In genomic region chr3:8051167-8051566, GRCm38 (mm10) we compare ENCODE assay signal across 17 mouse cellular contexts.
DNase-seq lines count a peak whose midpoint lies in the region; ATAC-seq and TF ChIP-seq lines count a peak whose summit lies in the region.
"Had no signal": no experiment of that assay in that cellular context is flagged by ENCODE, and none has a peak within 500 bp of the region (broad histone marks: within the 10 kb centered on the region; RNA-seq: fewer than 3 reads in every experiment).

No protein-coding gene starts in this region.

- ATAC-seq in intestine, postnatal 0 days, result no peak

- no peak for TF ChIP-seq CTCF in intestine, postnatal 0 days (IDR thresholded peaks at IDR 0.05; ENCODE audit: low read depth)

- H3K36me3 ChIP-seq in intestine, postnatal 0 days (ENCODE audit: control insufficient read depth, insufficient read depth), result no peaks in the 10 kb centered on the region
- H3K36me3 ChIP-seq in embryonic facial prominence, embryonic 10.5 days (replicated peaks), result no peaks in the 10 kb centered on the region
- H3K36me3 ChIP-seq: hindbrain, embryonic 15.5 days; stomach, embryonic 15.5 days had no signal

- intact Hi-C loops in left cerebral cortex, postnatal 4 days (cut with DNase I), result no loop called here

- H3K9me3 ChIP-seq in intestine, postnatal 0 days (ENCODE audit: control insufficient read depth), result no peaks in the 10 kb centered on the region
- H3K9me3 ChIP-seq in embryonic facial prominence, embryonic 10.5 days, result no peaks in the 10 kb centered on the region
- H3K9me3 ChIP-seq: hindbrain, embryonic 15.5 days; megakaryocyte, embryonic 14.5 days; stomach, embryonic 15.5 days had no signal

- H3K4me1 ChIP-seq in intestine, postnatal 0 days (replicated peaks; ENCODE audit: control insufficient read depth, insufficient read depth, low read length), result no peaks in the 10 kb centered on the region
- H3K4me1 ChIP-seq in embryonic facial prominence, embryonic 10.5 days, result no peaks in the 10 kb centered on the region
- H3K4me1 ChIP-seq: hindbrain, embryonic 15.5 days; megakaryocyte, embryonic 14.5 days; stomach, embryonic 15.5 days had no signal

- peak; percentile 23 for DNase-seq in left cerebral cortex, adult 11 months (ENCODE audit: low spot score)
- DNase-seq in left cerebral cortex, postnatal 4 days, result no peak
- peak; percentile 16 for DNase-seq in brain, embryonic 18.5 days (ENCODE audit: low read depth, low spot score)
- peak; percentile 60 to 68 for DNase-seq in left cerebral cortex, adult 18-20 months (ENCODE audit: low spot score in 2 of 2)
- DNase-seq in right cerebral cortex, postnatal 36 days (ENCODE audit: low spot score in 2 of 2), result peak; percentile 16 to 38
- no peak for DNase-seq in urinary bladder, postnatal 14 days (ENCODE audit: low spot score)
- no peak for DNase-seq in embryonic facial prominence, embryonic 10.5 days (ENCODE audit: low spot score)
- DNase-seq: adrenal gland, postnatal 25 days; cerebellum, adult 11-12 months; kidney, adult 2 months; lung, embryonic 14.5 days; thymus, postnatal 14 days had no signal

- no peak overlapping the region for H3K4me2 ChIP-seq in intestine, postnatal 0 days (replicated peaks; ENCODE audit: low read depth)
- H3K4me2 ChIP-seq: hindbrain, embryonic 15.5 days; lung, embryonic 14.5 days; stomach, embryonic 15.5 days had no signal

- no peaks in the 10 kb centered on the region for H3K27me3 ChIP-seq in intestine, postnatal 0 days (replicated peaks; ENCODE audit: control insufficient read depth, insufficient read depth, low read length)
- no peaks in the 10 kb centered on the region for H3K27me3 ChIP-seq in embryonic facial prominence, embryonic 10.5 days (replicated peaks; ENCODE audit: low read depth, poor library complexity, severe bottlenecking)
- H3K27me3 ChIP-seq: CH12.LX; hindbrain, embryonic 15.5 days; megakaryocyte, embryonic 14.5 days; stomach, embryonic 15.5 days had no signal

- 79% methylated on average over 4 of the region's 4 CpGs for WGBS in intestine, postnatal 0 days
- WGBS in embryonic facial prominence, embryonic 10.5 days, result 88% methylated on average over 4 of the region's 4 CpGs

- H3K4me3 ChIP-seq in intestine, postnatal 0 days (ENCODE audit: low read depth, low read length), result no peak overlapping the region
- H3K4me3 ChIP-seq in embryonic facial prominence, embryonic 10.5 days, result no peak overlapping the region
- H3K4me3 ChIP-seq: hindbrain, embryonic 15.5 days; megakaryocyte, embryonic 14.5 days; stomach, embryonic 15.5 days had no signal

- H3K9ac ChIP-seq in intestine, postnatal 0 days (ENCODE audit: low read depth, low read length), result no peak overlapping the region
- H3K9ac ChIP-seq: hindbrain, embryonic 15.5 days; lung, embryonic 14.5 days; stomach, embryonic 15.5 days had no signal

- no peak overlapping the region for H3K27ac ChIP-seq in intestine, postnatal 0 days (ENCODE audit: low read depth, low read length)
- no peak overlapping the region for H3K27ac ChIP-seq in embryonic facial prominence, embryonic 10.5 days (replicated peaks)
- H3K27ac ChIP-seq: hindbrain, embryonic 15.5 days; stomach, embryonic 15.5 days had no signal

Comparison
In these comparisons a context has a peak if more than half of its experiments do, and no peak if none do; other contexts are left out.
1. DNase-seq: peak in left cerebral cortex, adult 11 months (single experiment), brain, embryonic 18.5 days (single experiment), left cerebral cortex, adult 18-20 months (2 of 2) and right cerebral cortex, postnatal 36 days (2 of 2); none in left cerebral cortex, postnatal 4 days (single experiment), urinary bladder, postnatal 14 days (single experiment) and embryonic facial prominence, embryonic 10.5 days (single experiment).